In genomic region chr2:32152367-32153034, GRCm38 (mm10) we compare ENCODE assay signal across 8 mouse cellular contexts. TPM values are rescaled to one million over a fixed set of nuclear protein-coding genes. Genes with fewer than 3 reads are reported as not detected.
DNase-seq lines count a peak whose midpoint lies in the region; ATAC-seq and TF ChIP-seq lines count a peak whose summit lies in the region.

No protein-coding gene starts in this region.

- intact Hi-C loops in heart, postnatal 10 days (cut with DNase I), result loop anchor here (2.0 to 5.0 kb wide), 3 partner anchors 22 to 85 kb away; partner anchors contain the start of gene Pomt1

- peak overlapping the region; percentile 73 for H3K4me2 ChIP-seq in heart, postnatal 0 days (ENCODE audit: low read depth, low read length)
- peak overlapping the region; percentile 99 for H3K4me2 ChIP-seq in hindbrain, embryonic 12.5 days (replicated peaks)
- H3K4me2 ChIP-seq in midbrain, embryonic 11.5 days, result peak overlapping the region; percentile 99

- H3K36me3 ChIP-seq in heart, postnatal 0 days (replicated peaks; ENCODE audit: control insufficient read depth, insufficient read depth, low read length), result no peaks in the 10 kb centered on the region
- H3K36me3 ChIP-seq in hindbrain, embryonic 12.5 days, result no peaks in the 10 kb centered on the region
- no peaks in the 10 kb centered on the region for H3K36me3 ChIP-seq in midbrain, embryonic 11.5 days (ENCODE audit: control insufficient read depth, insufficient read depth, low read length)

- ATAC-seq in heart, postnatal 0 days (ENCODE audit: insufficient read depth, low read depth), result no peak
- ATAC-seq in activated CD4-positive, CD25-positive, alpha-beta regulatory T cell, adult 4 months, result peak; percentile 52
- no peak for ATAC-seq in hindbrain, embryonic 12.5 days (ENCODE audit: low FRiP score)
- no peak for ATAC-seq in midbrain, embryonic 11.5 days (ENCODE audit: low FRiP score)

- TF ChIP-seq CTCF in heart, postnatal 0 days (IDR thresholded peaks at IDR 0.05; ENCODE audit: low read depth), result no peak

- peak overlapping the region; percentile 98 for H3K9ac ChIP-seq in heart, postnatal 0 days (replicated peaks; ENCODE audit: low read depth, low read length)
- H3K9ac ChIP-seq in hindbrain, embryonic 12.5 days, result peak overlapping the region; percentile 100
- H3K9ac ChIP-seq in midbrain, embryonic 11.5 days (ENCODE audit: low read length), result peak overlapping the region; percentile 99

- no peaks in the 10 kb centered on the region for H3K9me3 ChIP-seq in heart, postnatal 0 days (replicated peaks; ENCODE audit: control insufficient read depth, low read length)
- H3K9me3 ChIP-seq in hindbrain, embryonic 12.5 days (replicated peaks), result no peaks in the 10 kb centered on the region
- H3K9me3 ChIP-seq in midbrain, embryonic 11.5 days (ENCODE audit: control insufficient read depth, low read length), result no peaks in the 10 kb centered on the region

- H3K4me1 ChIP-seq in heart, postnatal 0 days (ENCODE audit: control insufficient read depth, insufficient read depth), result peaks cover 48% of the 10 kb centered on the region
- H3K4me1 ChIP-seq in hindbrain, embryonic 12.5 days, result peaks cover 62% of the 10 kb centered on the region
- peaks cover 54% of the 10 kb centered on the region for H3K4me1 ChIP-seq in midbrain, embryonic 11.5 days (ENCODE audit: control insufficient read depth, insufficient read depth, low read length)

- peak overlapping the region; percentile 84 for H3K4me3 ChIP-seq in heart, postnatal 0 days (ENCODE audit: low read depth, low read length)
- peak overlapping the region; percentile 97 for H3K4me3 ChIP-seq in hindbrain, embryonic 12.5 days
- H3K4me3 ChIP-seq in midbrain, embryonic 11.5 days (ENCODE audit: low read depth, low read length), result peak overlapping the region; percentile 93

- no peaks in the 10 kb centered on the region for H3K27me3 ChIP-seq in heart, postnatal 0 days (ENCODE audit: control insufficient read depth, insufficient read depth, low read length)
- H3K27me3 ChIP-seq in hindbrain, embryonic 12.5 days, result no peaks in the 10 kb centered on the region
- H3K27me3 ChIP-seq in midbrain, embryonic 11.5 days (ENCODE audit: control insufficient read depth, insufficient read depth, low read length), result no peaks in the 10 kb centered on the region

- peak overlapping the region; percentile 97 for H3K27ac ChIP-seq in heart, postnatal 0 days (ENCODE audit: low read depth)
- H3K27ac ChIP-seq in hindbrain, embryonic 12.5 days, result peak overlapping the region; percentile 99
- peak overlapping the region; percentile 96 for H3K27ac ChIP-seq in midbrain, embryonic 11.5 days (ENCODE audit: low read depth, low read length)

- 12% methylated on average over 12 of the region's 12 CpGs for WGBS in heart, postnatal 0 days
- 19% methylated on average over 12 of the region's 12 CpGs for WGBS in hindbrain, embryonic 12.5 days
- WGBS in midbrain, embryonic 11.5 days, result 23% methylated on average over 12 of the region's 12 CpGs

- TF ChIP-seq EP300 in heart, postnatal 0 days (IDR thresholded peaks at IDR 0.05; ENCODE audit: low read depth), result no peak

- DNase-seq in heart, postnatal 0 days (ENCODE audit: low spot score), result no peak
- no peak for DNase-seq in heart, postnatal 10 days
- peak; percentile 91 for DNase-seq in midbrain, embryonic 11.5 days (ENCODE audit: low spot score, missing footprints)
- no peak for DNase-seq in adrenal gland, adult (ENCODE audit: inconsistent age in 2 of 2, low spot score in 1 of 2)
- no peak for DNase-seq in ovary, postnatal 14 days (ENCODE audit: low spot score)
- no peak for DNase-seq in frontal cortex, postnatal 10 days (ENCODE audit: low spot score in 2 of 2)

RNA-seq across cellular contexts. Expression of gene Prrc2b, which starts 1.6 kb away (rescaled TPM):
- 66.5 and 74.1 TPM in 2 replicates for total RNA-seq in heart, postnatal 0 days (2014; rRNA removed; ENCODE audit: low replicate concordance)
- 16.1 and 19.5 TPM in 2 replicates for polyA plus RNA-seq in heart, postnatal 0 days (2015; fragmentation: Nextera tagmentation; extraction: Ambion mirVana)
- 100 to 1,000 TPM; 118 to 134 TPM for total RNA-seq in heart, postnatal 10 days (2021)
- 10 to 100 TPM; 32.0 to 32.6 TPM for polyA plus RNA-seq in activated CD4-positive, CD25-positive, alpha-beta regulatory T cell, adult 4 months (2017; shearing (Covaris generic))
- polyA plus RNA-seq in hindbrain, embryonic 12.5 days (2016; fragmentation: Nextera tagmentation; extraction: Ambion mirVana), result 111 and 114 TPM in 2 replicates
- 52.6 and 64.1 TPM in 2 replicates for polyA plus RNA-seq in midbrain, embryonic 11.5 days (2014; fragmentation: Nextera tagmentation; extraction: Ambion mirVana)

RNA-seq across cellular contexts. Expression of gene Plpp7, which starts 57.2 kb away (rescaled TPM):
- 30.7 and 56.3 TPM in 2 replicates for total RNA-seq in heart, postnatal 0 days (2014; rRNA removed; ENCODE audit: low replicate concordance)
- polyA plus RNA-seq in heart, postnatal 0 days (2015; fragmentation: Nextera tagmentation; extraction: Ambion mirVana), result 23.4 and 24.0 TPM in 2 replicates
- total RNA-seq in heart, postnatal 10 days (2021), result 10 to 100 TPM; 29.3 to 31.6 TPM
- not detected for polyA plus RNA-seq in activated CD4-positive, CD25-positive, alpha-beta regulatory T cell, adult 4 months (2017; shearing (Covaris generic))
- polyA plus RNA-seq in hindbrain, embryonic 12.5 days (2016; fragmentation: Nextera tagmentation; extraction: Ambion mirVana), result 11.1 and 11.5 TPM in 2 replicates
- 5.9 and 7.3 TPM in 2 replicates for polyA plus RNA-seq in midbrain, embryonic 11.5 days (2014; fragmentation: Nextera tagmentation; extraction: Ambion mirVana)
